Mouse (Mus musculus): ENCODE results near the gene AI661453.
A peak's percentile ranks its signal among the peaks of the same experiment; 100 is the strongest.
"Not testable (repeated sequence)": the region's sequence is repeated elsewhere in the genome, so short reads cannot be mapped to it uniquely, and the experiment has no call there.

Gene AI661453

GRCm38 (mm10) chr17:47436156-47436906, at the start of gene AI661453:
Gene AI661453 (plus strand): TSS chr17:47436615.
- DNase-seq (ENCODE audit: low spot score): no peak

- DNase-seq (ENCODE audit: low spot score): peak; percentile 31
These were observed 49.8 kb upstream of the AI661453 start for GRCm38 (mm10) chr17:47386649-47387048.

- DNase-seq (ENCODE audit: low spot score): no peak
These were observed 42.1 kb upstream of the AI661453 start for GRCm38 (mm10) chr17:47394223-47394869.

GRCm38 (mm10) chr17:47395376-47395913, 41.0 kb upstream of the AI661453 start:
- no peak for DNase-seq (ENCODE audit: low spot score)

- DNase-seq (ENCODE audit: low spot score): no peak
These were observed 37.3 kb upstream of the AI661453 start for GRCm38 (mm10) chr17:47399091-47399490.

GRCm38 (mm10) chr17:47400451-47400850, 36.0 kb upstream of the AI661453 start, which contains the start of gene Guca1a:
Gene Guca1a (minus strand): TSS chr17:47400584.
- no peak for DNase-seq (ENCODE audit: low spot score)

GRCm38 (mm10) chr17:47407717-47408557, 28.5 kb upstream of the AI661453 start:
- no peak for DNase-seq (ENCODE audit: low spot score)

- DNase-seq (ENCODE audit: low spot score): no peak
These were observed 27.9 kb upstream of the AI661453 start for GRCm38 (mm10) chr17:47408558-47408898.

- DNase-seq (ENCODE audit: low spot score): not testable (repeated sequence)
These were observed 26.2 kb upstream of the AI661453 start for GRCm38 (mm10) chr17:47409897-47410861.

GRCm38 (mm10) chr17:47420195-47420594, 16.2 kb upstream of the AI661453 start:
- DNase-seq (ENCODE audit: low spot score): no peak

- DNase-seq (ENCODE audit: low spot score): no peak
These were observed 14.8 kb upstream of the AI661453 start for GRCm38 (mm10) chr17:47421566-47421965.

- DNase-seq (ENCODE audit: low spot score): not testable (repeated sequence)
These were observed 13.8 kb upstream of the AI661453 start for GRCm38 (mm10) chr17:47422616-47423015.

- no peak for DNase-seq (ENCODE audit: low spot score)
These were observed 12.2 kb upstream of the AI661453 start for GRCm38 (mm10) chr17:47424186-47424585.

GRCm38 (mm10) chr17:47427316-47427715, 9.1 kb upstream of the AI661453 start:
- DNase-seq (ENCODE audit: low spot score): no peak

- no peak for DNase-seq (ENCODE audit: low spot score)
These were observed 7.5 kb upstream of the AI661453 start for GRCm38 (mm10) chr17:47428831-47429304.

- no peak for DNase-seq (ENCODE audit: low spot score)
These were observed 5.6 kb upstream of the AI661453 start for GRCm38 (mm10) chr17:47430815-47431214.

- no peak for DNase-seq (ENCODE audit: low spot score)
These were observed 612 bp downstream of the AI661453 start, which contains the start of gene 1700001C19Rik for GRCm38 (mm10) chr17:47436907-47437547. Gene 1700001C19Rik (minus strand): TSS chr17:47437376.

- no peak for DNase-seq (ENCODE audit: low spot score)
These were observed 2.2 kb downstream of the AI661453 start for GRCm38 (mm10) chr17:47438611-47439010.

GRCm38 (mm10) chr17:47439396-47440028, 3.1 kb downstream of the AI661453 start:
- DNase-seq (ENCODE audit: low spot score): no peak

GRCm38 (mm10) chr17:47440359-47440890, 4.0 kb downstream of the AI661453 start:
- DNase-seq (ENCODE audit: low spot score): no peak

Measured in spleen, adult 12 weeks (tissue).